Mouse (Mus musculus) embryo, embryonic 11 days (tissue): Measurements from ENCODE around the gene Gm10037.
"Not testable (repeated sequence)": the region's sequence is repeated elsewhere in the genome, so short reads cannot be mapped to it uniquely, and the experiment has no call there.

Experiments used
- DNase-seq: peaks from one replicate; pipeline ENCODE4 v3.0.0-alpha.2; 2015

Gene Gm10037

GRCm38 (mm10) chr13:67830911-67831336, at the start of gene Gm10037:
TSS of gene Gm10037 (plus strand) at chr13:67831106.
- peak; percentile 87 for DNase-seq

GRCm38 (mm10) chr13:67791921-67792455, 38.9 kb upstream of the Gm10037 start:
- DNase-seq, result no peak

- DNase-seq, result no peak
Measured at GRCm38 (mm10) chr13:67798618-67799017, 32.3 kb upstream of the Gm10037 start.

- DNase-seq, result not testable (repeated sequence)
Measured at GRCm38 (mm10) chr13:67799151-67799550, 31.8 kb upstream of the Gm10037 start.

GRCm38 (mm10) chr13:67811651-67812210, 19.2 kb upstream of the Gm10037 start:
- no peak for DNase-seq

GRCm38 (mm10) chr13:67812961-67813709, 17.8 kb upstream of the Gm10037 start:
- no peak for DNase-seq

- DNase-seq, result peak; percentile 84
Measured at GRCm38 (mm10) chr13:67813710-67814660, 16.9 kb upstream of the Gm10037 start, which contains the start of gene Zfp273. TSS of gene Zfp273 (plus strand) at chr13:67813740.

- no peak for DNase-seq
Measured at GRCm38 (mm10) chr13:67818636-67819035, 12.3 kb upstream of the Gm10037 start.

GRCm38 (mm10) chr13:67833137-67833536, 2.2 kb downstream of the Gm10037 start:
- DNase-seq, result not testable (repeated sequence)

GRCm38 (mm10) chr13:67843775-67844118, 12.8 kb downstream of the Gm10037 start:
- DNase-seq, result no peak

- peak; percentile 74 for DNase-seq
Measured at GRCm38 (mm10) chr13:67844119-67844852, 13.4 kb downstream of the Gm10037 start.

GRCm38 (mm10) chr13:67844853-67845194, 13.9 kb downstream of the Gm10037 start:
- DNase-seq, result no peak

GRCm38 (mm10) chr13:67850361-67850760, 19.5 kb downstream of the Gm10037 start:
- no peak for DNase-seq

- DNase-seq, result no peak
Measured at GRCm38 (mm10) chr13:67853130-67853529, 22.2 kb downstream of the Gm10037 start.

- no peak for DNase-seq
Measured at GRCm38 (mm10) chr13:67853983-67854382, 23.1 kb downstream of the Gm10037 start.

- no peak for DNase-seq
Measured at GRCm38 (mm10) chr13:67857317-67857716, 26.4 kb downstream of the Gm10037 start.

GRCm38 (mm10) chr13:67862508-67862907, 31.6 kb downstream of the Gm10037 start:
- DNase-seq, result no peak

- no peak for DNase-seq
Measured at GRCm38 (mm10) chr13:67863026-67863425, 32.1 kb downstream of the Gm10037 start, which contains the start of gene BC048507. TSS of gene BC048507 (plus strand) at chr13:67863326.

GRCm38 (mm10) chr13:67864764-67865350, 34.0 kb downstream of the Gm10037 start:
- DNase-seq, result peak; percentile 7

- peak; percentile 20 for DNase-seq
Measured at GRCm38 (mm10) chr13:67867899-67868298, 37.0 kb downstream of the Gm10037 start.

- not testable (repeated sequence) for DNase-seq
Measured at GRCm38 (mm10) chr13:67876049-67876698, 45.3 kb downstream of the Gm10037 start.
